Mouse (Mus musculus) embryo, embryonic 10 days (tissue): Measurements from ENCODE around the gene Mfap1b.
"Not testable (repeated sequence)": the region's sequence is repeated elsewhere in the genome, so short reads cannot be mapped to it uniquely, and the experiment has no call there.

Experiments used
- DNase-seq: peaks from one replicate; pipeline ENCODE4 v3.0.0-alpha.2; 2015; ENCODE audit warnings: low spot score

The Mfap1b gene

GRCm38 (mm10) chr2:121473301-121474179 lies at the start of gene Mfap1b:
Mfap1b (minus strand) TSS chr2:121474067.
- peak; percentile 95 for DNase-seq

- not testable (repeated sequence) for DNase-seq
These were observed 49.0 kb upstream of the Mfap1b start for GRCm38 (mm10) chr2:121522830-121523229.

- no peak for DNase-seq
These were observed 48.1 kb upstream of the Mfap1b start for GRCm38 (mm10) chr2:121522006-121522405.

GRCm38 (mm10) chr2:121518711-121519110 lies 44.8 kb upstream of the Mfap1b start:
- DNase-seq: not testable (repeated sequence)

GRCm38 (mm10) chr2:121518106-121518505 lies 44.2 kb upstream of the Mfap1b start:
- no peak for DNase-seq

- DNase-seq: no peak
These were observed 40.3 kb upstream of the Mfap1b start for GRCm38 (mm10) chr2:121514211-121514610.

GRCm38 (mm10) chr2:121512991-121513765 lies 39.3 kb upstream of the Mfap1b start:
- DNase-seq: not testable (repeated sequence)

- DNase-seq: no peak
These were observed 37.5 kb upstream of the Mfap1b start for GRCm38 (mm10) chr2:121511401-121511800.

- DNase-seq: peak; percentile 82
These were observed 35.7 kb upstream of the Mfap1b start for GRCm38 (mm10) chr2:121509584-121509983.

GRCm38 (mm10) chr2:121507951-121508330 lies 34.1 kb upstream of the Mfap1b start:
- DNase-seq: no peak

- DNase-seq: no peak
These were observed 33.5 kb upstream of the Mfap1b start for GRCm38 (mm10) chr2:121507173-121507950.

GRCm38 (mm10) chr2:121505942-121506882 lies 32.3 kb upstream of the Mfap1b start, which contains the start of the genes Mfap1a and Wdr76:
Mfap1a (minus strand) TSS chr2:121506665.
Wdr76 (plus strand) TSS chr2:121506723.
- peak; percentile 97 for DNase-seq

- not testable (repeated sequence) for DNase-seq
These were observed 27.7 kb upstream of the Mfap1b start for GRCm38 (mm10) chr2:121501550-121501949.

GRCm38 (mm10) chr2:121484403-121484802 lies 10.5 kb upstream of the Mfap1b start:
- DNase-seq: not testable (repeated sequence)

- DNase-seq: no peak
These were observed 9.7 kb upstream of the Mfap1b start for GRCm38 (mm10) chr2:121483576-121483975.

- DNase-seq: not testable (repeated sequence)
These were observed 7.0 kb upstream of the Mfap1b start for GRCm38 (mm10) chr2:121480916-121481315.

- peak; percentile 45 for DNase-seq
These were observed 6.6 kb upstream of the Mfap1b start for GRCm38 (mm10) chr2:121480498-121480897.

GRCm38 (mm10) chr2:121477491-121478266 lies 3.8 kb upstream of the Mfap1b start:
- no peak for DNase-seq

- not testable (repeated sequence) for DNase-seq
These were observed 1.4 kb upstream of the Mfap1b start for GRCm38 (mm10) chr2:121475306-121475705.

- DNase-seq: no peak
These were observed 291 bp upstream of the Mfap1b start for GRCm38 (mm10) chr2:121474180-121474535.
